Mouse (Mus musculus) limb, embryonic 10.5 days (tissue): ENCODE measurements at regions not wholly inside any gene's neighbourhood (a gene's known extent, or its start where the extent isn't known, plus 50 kb on each side); places are given as distances from the start of the nearest gene placed in this dataset.

Experiments used
- DNase-seq: peaks from one replicate; pipeline ENCODE4 v3.0.0-alpha.2; 2017; ENCODE audit warnings: low spot score
- H3K27ac ChIP-seq: fragments of 300-500 bp; sonication (generic); 2 replicates; pipeline ENCODE4 v1.5.1; 2016; ENCODE audit warnings: mild to moderate bottlenecking
- H3K27me3 ChIP-seq: fragments of 300-500 bp; sonication (generic); 2 replicates; pipeline ENCODE4 v1.6.1; 2016; ENCODE audit warnings: low read depth, mild to moderate bottlenecking; ENCODE audit not compliant: poor library complexity, severe bottlenecking
- H3K36me3 ChIP-seq: fragments of 300-500 bp; sonication (generic); 2 replicates; pipeline ENCODE4 v1.6.1; 2016; ENCODE audit warnings: mild to moderate bottlenecking, moderate library complexity
- H3K4me1 ChIP-seq: fragments of 300-500 bp; sonication (generic); 2 replicates; pipeline ENCODE4 v1.6.1; 2016
- H3K4me3 ChIP-seq: fragments of 300-500 bp; sonication (generic); 2 replicates; pipeline ENCODE4 v1.5.1; 2016; ENCODE audit warnings: mild to moderate bottlenecking, moderate library complexity
- H3K9me3 ChIP-seq: fragments of 300-500 bp; sonication (generic); replicated peaks from 2 replicates; pipeline ENCODE4 v1.6.1; 2016; ENCODE audit warnings: mild to moderate bottlenecking
- whole genome bisulfite sequencing: fragments of 180-500 bp; shearing (Covaris S2); methylation state at CpG from one replicate; pipeline ENCODE4 v1.1.7; 2016; 5-methylcytosine and 5-hydroxymethylcytosine counted together

DNA sequence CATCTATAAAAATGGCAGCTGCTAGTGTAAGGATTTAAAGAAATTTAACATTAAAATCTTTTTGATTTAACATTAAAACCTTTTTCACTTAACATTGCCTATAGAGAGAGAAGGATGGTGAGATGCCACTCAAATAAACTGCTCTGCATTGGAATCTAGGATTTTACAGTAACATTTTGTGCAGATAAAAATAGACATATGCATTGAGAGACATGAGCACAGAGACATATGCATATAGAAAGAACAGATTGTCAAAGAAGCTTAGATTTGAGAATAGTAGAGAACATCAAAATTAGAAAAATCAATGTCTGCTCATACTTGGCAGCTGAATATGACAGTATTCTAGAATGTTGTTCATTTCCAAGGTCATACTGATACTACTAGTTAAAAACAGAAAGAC lies 220.2 kb downstream of the Arap2 start:
- H3K27ac ChIP-seq, result no peak overlapping the region
- no peaks in the 10 kb centered on the region for H3K4me1 ChIP-seq
- no peaks in the 10 kb centered on the region for H3K36me3 ChIP-seq
- no peak for DNase-seq
- H3K4me3 ChIP-seq, result no peak overlapping the region
- no peaks in the 10 kb centered on the region for H3K9me3 ChIP-seq
- H3K27me3 ChIP-seq, result no peaks in the 10 kb centered on the region

DNA sequence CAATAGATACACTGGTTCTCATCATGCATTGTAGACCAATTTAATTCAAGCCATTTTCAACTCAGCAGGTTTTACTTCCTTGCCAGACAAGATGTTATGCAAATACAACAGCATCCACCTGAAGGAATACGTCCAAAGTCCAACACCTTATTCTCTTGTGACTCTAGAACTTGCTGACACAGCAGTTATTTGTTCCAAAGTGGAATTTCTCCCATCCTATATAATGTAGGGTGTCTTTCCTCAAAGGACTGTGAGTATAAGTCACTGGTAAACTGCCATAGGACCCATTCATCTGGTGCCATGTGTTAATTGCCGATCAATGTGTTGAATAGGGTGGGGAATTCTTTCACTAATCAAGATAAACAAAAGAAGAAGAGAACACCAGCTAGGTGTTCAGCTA lies 226.7 kb downstream of the Arap2 start:
- Histone ChIP-seq H3K4me3 (no peak overlapping the region), H3K36me3 (no peaks in the 10 kb centered on the region), H3K27me3 (no peaks in the 10 kb centered on the region), H3K27ac (no peak overlapping the region), H3K4me1 (no peaks in the 10 kb centered on the region), H3K9me3 (no peaks in the 10 kb centered on the region)
- DNase-seq, result no peak
- WGBS, result 88% methylated on average over 2 of the region's 2 CpGs

DNA sequence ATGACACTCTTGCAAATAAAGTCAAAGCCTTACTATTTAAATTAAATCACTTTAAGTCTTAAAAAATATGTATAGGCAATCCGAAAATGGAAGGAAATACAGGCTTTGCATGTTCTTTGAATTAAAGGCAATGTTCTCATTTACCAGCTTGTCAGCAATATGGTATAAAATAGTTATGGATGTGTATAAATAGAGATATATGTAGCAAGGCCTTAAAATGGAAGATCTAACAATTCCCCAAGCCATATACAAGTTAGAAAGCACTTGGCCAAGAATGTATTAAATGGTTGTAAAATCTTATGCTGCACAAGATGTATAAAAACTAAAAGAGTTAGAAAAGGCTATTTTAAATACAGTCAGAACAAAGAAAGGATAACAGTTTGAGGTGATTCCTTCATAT lies 254.1 kb downstream of the Arap2 start:
- no peaks in the 10 kb centered on the region for H3K27me3 ChIP-seq
- WGBS, result 82% methylated on average over 1 of the region's 1 CpGs
- no peaks in the 10 kb centered on the region for H3K36me3 ChIP-seq
- H3K9me3 ChIP-seq, result no peaks in the 10 kb centered on the region
- H3K27ac ChIP-seq, result no peak overlapping the region
- no peak overlapping the region for H3K4me3 ChIP-seq
- H3K4me1 ChIP-seq, result no peaks in the 10 kb centered on the region
- no peak for DNase-seq

- Histone ChIP-seq H3K4me3 (no peak overlapping the region), H3K4me1 (no peaks in the 10 kb centered on the region), H3K9me3 (no peaks in the 10 kb centered on the region), H3K27ac (no peak overlapping the region), H3K27me3 (no peaks in the 10 kb centered on the region), H3K36me3 (no peaks in the 10 kb centered on the region)
- DNase-seq, result peak; percentile 77
- 39% methylated on average over 5 of the region's 5 CpGs for WGBS
Observed at GRCm38 (mm10) chr5:62483521-62483920, 282.4 kb downstream of the Arap2 start.

DNA sequence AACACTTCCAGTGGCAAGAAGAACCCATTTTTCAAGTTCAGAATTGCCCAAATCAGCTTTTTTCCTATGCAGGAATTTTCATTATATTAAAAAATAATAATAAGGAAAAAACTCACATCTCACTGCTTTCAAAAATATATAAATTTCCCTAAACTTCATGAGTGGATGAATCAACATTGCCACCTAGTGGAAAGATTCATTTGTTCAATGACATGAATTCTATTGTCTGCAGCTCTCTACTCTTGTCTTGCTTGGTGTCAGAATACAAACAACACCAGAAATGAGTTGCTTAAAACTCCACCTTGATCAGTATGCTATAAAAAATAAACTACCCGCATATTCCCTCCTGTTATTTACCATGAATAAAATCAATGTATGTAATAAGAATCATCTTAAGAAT lies 285.0 kb downstream of the Arap2 start:
- H3K36me3 ChIP-seq, result no peaks in the 10 kb centered on the region
- WGBS, result 31% methylated on average over 1 of the region's 1 CpGs
- H3K9me3 ChIP-seq, result no peaks in the 10 kb centered on the region
- no peak for DNase-seq
- H3K27ac ChIP-seq, result no peak overlapping the region
- no peaks in the 10 kb centered on the region for H3K27me3 ChIP-seq
- no peak overlapping the region for H3K4me3 ChIP-seq
- no peaks in the 10 kb centered on the region for H3K4me1 ChIP-seq

DNA sequence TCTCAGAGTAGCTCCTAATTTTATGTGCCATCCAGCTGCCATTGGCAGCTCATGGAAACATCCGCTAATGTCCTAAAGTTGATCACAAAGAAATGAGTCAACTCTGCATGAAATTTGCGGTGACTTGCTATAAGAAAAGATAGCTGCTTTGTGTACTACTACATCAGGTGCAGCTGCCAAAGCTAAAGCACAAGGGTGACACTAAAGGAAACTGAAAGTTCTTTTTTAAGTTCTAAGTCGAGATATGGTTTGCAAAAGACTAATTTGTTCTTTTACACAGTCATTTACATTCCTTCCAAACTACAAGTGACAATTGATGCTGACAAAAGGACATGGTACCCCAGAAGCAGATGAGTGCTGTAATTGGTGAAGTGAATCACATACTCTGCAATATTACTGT lies 292.5 kb downstream of the Arap2 start:
- H3K9me3 ChIP-seq, result no peaks in the 10 kb centered on the region
- no peaks in the 10 kb centered on the region for H3K27me3 ChIP-seq
- WGBS, result 84% methylated on average over 3 of the region's 3 CpGs
- H3K36me3 ChIP-seq, result no peaks in the 10 kb centered on the region
- no peak overlapping the region for H3K4me3 ChIP-seq
- no peak for DNase-seq
- H3K27ac ChIP-seq, result no peak overlapping the region
- H3K4me1 ChIP-seq, result no peaks in the 10 kb centered on the region

DNA sequence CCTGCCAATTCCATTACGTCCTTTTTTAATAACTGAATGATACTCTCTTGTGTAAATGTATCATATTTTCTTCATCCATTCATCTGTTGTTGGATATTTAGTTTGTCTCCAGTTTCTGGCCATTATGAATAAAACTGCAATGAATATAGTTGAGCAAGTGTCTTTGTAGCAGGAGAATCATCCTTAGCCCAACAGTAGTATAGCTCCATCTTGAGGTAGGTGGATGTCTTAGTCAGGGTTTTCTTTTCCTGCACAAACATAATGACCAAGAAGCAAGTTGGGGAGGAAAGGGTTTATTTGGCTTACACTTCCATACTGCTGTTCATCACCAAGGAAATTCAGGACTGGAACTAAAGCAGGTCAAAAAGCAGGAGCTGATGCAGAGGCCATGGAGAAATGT lies 299.2 kb downstream of the Arap2 start:
- no peak for DNase-seq
- Histone ChIP-seq H3K4me3 (no peak overlapping the region), H3K27ac (no peak overlapping the region), H3K36me3 (no peaks in the 10 kb centered on the region), H3K27me3 (no peaks in the 10 kb centered on the region), H3K4me1 (no peaks in the 10 kb centered on the region), H3K9me3 (no peaks in the 10 kb centered on the region)
- WGBS, result 91% methylated on average over 1 of the region's 1 CpGs

DNA sequence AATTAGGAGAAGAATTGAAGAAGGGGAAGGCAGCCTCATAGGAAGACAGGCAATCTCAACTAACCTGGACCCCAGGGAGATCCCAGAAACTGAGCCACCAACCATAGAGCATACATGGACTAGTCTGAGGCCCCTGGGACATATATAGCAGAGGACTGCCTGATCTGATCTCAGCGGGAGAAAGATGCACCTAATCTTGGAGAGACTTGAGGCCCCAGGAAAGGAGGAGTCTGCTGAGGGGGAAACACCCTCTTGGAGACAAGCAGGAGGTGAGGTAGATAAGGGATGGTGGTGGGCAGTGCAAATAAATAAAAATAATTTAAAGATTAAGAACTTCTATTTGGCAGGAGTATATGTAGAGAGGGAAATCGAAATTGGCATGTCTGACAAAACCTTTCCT lies 303.4 kb downstream of the Arap2 start:
- Histone ChIP-seq H3K27me3 (no peaks in the 10 kb centered on the region), H3K4me1 (no peaks in the 10 kb centered on the region), H3K4me3 (no peak overlapping the region), H3K36me3 (no peaks in the 10 kb centered on the region), H3K9me3 (no peaks in the 10 kb centered on the region), H3K27ac (no peak overlapping the region)
- no peak for DNase-seq
- 74% methylated on average over 2 of the region's 2 CpGs for WGBS
